Mouse (Mus musculus) CH12.LX (cell line): ENCODE measurements around the gene Car5b. TPM values are rescaled to one million over a fixed set of nuclear protein-coding genes. Genes with fewer than 3 reads are reported as not detected.

ENCODE experiments used
- DNase-seq: peaks from one replicate; pipeline ENCODE4 v3.0.0-alpha.2; 2013; ENCODE audit errors: extremely low read depth
- H3K27ac ChIP-seq: 2 replicates; pipeline ENCODE4 v1.5.1; 2012; ENCODE audit warnings: low read depth, mild to moderate bottlenecking, control low read depth, moderate library complexity; ENCODE audit not compliant: insufficient read depth
- H3K27me3 ChIP-seq: replicated peaks from 2 replicates; pipeline ENCODE3; 2012; ENCODE audit warnings: inconsistent platforms
- H3K36me3 ChIP-seq, 2 experiments: replicated peaks in 1 of 2; 2 replicates each; pipeline versions ENCODE3 to v1.6.1; 2012; ENCODE audit warnings: inconsistent platforms in 1 of 2, low read length in 1 of 2, mild to moderate bottlenecking in 1 of 2, mixed read lengths in 1 of 2, moderate library complexity in 1 of 2; ENCODE audit not compliant: control insufficient read depth in 1 of 2, insufficient read depth in 1 of 2
- H3K4me1 ChIP-seq, 2 experiments: 2 replicates each; pipeline ENCODE4 v1.6.1; 2012; ENCODE audit warnings: inconsistent platforms in 1 of 2, moderate library complexity in 1 of 2; ENCODE audit not compliant: insufficient read depth in 2 of 2, control insufficient read depth in 1 of 2
- H3K4me2 ChIP-seq: 2 replicates; pipeline ENCODE4 v1.6.1; 2012; ENCODE audit warnings: low read depth, mild to moderate bottlenecking, control low read depth; ENCODE audit not compliant: poor library complexity, insufficient read depth, severe bottlenecking
- H3K4me3 ChIP-seq, 3 experiments: fragments of 150-350 bp in 1 of 3; sonication (generic) in 1 of 3; replicated peaks in 1 of 3; 2 replicates each; pipeline versions ENCODE3 to v1.5.1; 2011 to 2012; ENCODE audit warnings: low read depth in 2 of 3, low read length in 2 of 3, mild to moderate bottlenecking in 2 of 3, moderate library complexity in 2 of 3, control low read depth in 1 of 3, improper control_type of control experiment in 1 of 3, inconsistent platforms in 1 of 3, mixed read lengths in 1 of 3; ENCODE audit not compliant: poor library complexity in 1 of 3
- H3K79me2 ChIP-seq: replicated peaks from 2 replicates; pipeline ENCODE4 v1.6.1; 2012; ENCODE audit warnings: mild to moderate bottlenecking, moderate library complexity; ENCODE audit not compliant: control insufficient read depth, poor library complexity, insufficient read depth, severe bottlenecking; ENCODE audit errors: extremely low read depth
- H3K9ac ChIP-seq: 2 replicates; pipeline ENCODE4 v1.6.1; 2012; ENCODE audit warnings: low read depth, mild to moderate bottlenecking, control low read depth, moderate library complexity; ENCODE audit not compliant: insufficient read depth
- H3K9me3 ChIP-seq: replicated peaks from 2 replicates; pipeline ENCODE3; 2012; ENCODE audit warnings: low read length, inconsistent platforms, mixed read lengths
- CHD1 ChIP-seq: IDR thresholded peaks from 2 replicates; pipeline ENCODE4 v1.6.1; 2012; ENCODE audit warnings: low read depth, low read length, improper control_type of control experiment, inconsistent platforms
- CTCF ChIP-seq, 2 experiments: IDR thresholded peaks in 1 of 2; conservative IDR thresholded peaks in 1 of 2; 2 replicates each; pipeline ENCODE4 v1.5.1; 2011 to 2012; ENCODE audit warnings: low read depth in 2 of 2, low read length in 2 of 2, improper control_type of control experiment in 1 of 2, inconsistent platforms in 1 of 2, mild to moderate bottlenecking in 1 of 2, moderate library complexity in 1 of 2
- E2F4 ChIP-seq: IDR thresholded peaks from 2 replicates; pipeline ENCODE4 v1.6.1; 2011; ENCODE audit warnings: low read depth, low read length, improper control_type of control experiment; ENCODE audit not compliant: insufficient replicate concordance
- ELF1 ChIP-seq: IDR thresholded peaks from 2 replicates; pipeline ENCODE4 v1.6.1; 2014; ENCODE audit warnings: low read depth, mild to moderate bottlenecking, inconsistent platforms, low read length, improper control_type of control experiment
- EP300 ChIP-seq: IDR thresholded peaks from 2 replicates; pipeline ENCODE4 v1.6.1; 2011; ENCODE audit warnings: low read length, improper control_type of control experiment
- JUN ChIP-seq: IDR thresholded peaks from 2 replicates; pipeline ENCODE4 v1.6.1; 2011; ENCODE audit warnings: low read depth, mild to moderate bottlenecking, low read length, improper control_type of control experiment, moderate library complexity; ENCODE audit not compliant: insufficient read depth
- KAT2A ChIP-seq: IDR thresholded peaks from 2 replicates; pipeline ENCODE4 v1.6.1; 2012; ENCODE audit warnings: low read length, improper control_type of control experiment, inconsistent platforms; ENCODE audit not compliant: insufficient replicate concordance
- MAFK ChIP-seq: IDR thresholded peaks from 2 replicates; pipeline ENCODE4 v1.6.1; 2011; ENCODE audit warnings: low read length, improper control_type of control experiment; ENCODE audit not compliant: insufficient replicate concordance
- MAX ChIP-seq: IDR thresholded peaks from 2 replicates; pipeline ENCODE4 v1.6.1; 2011; ENCODE audit warnings: low read length, improper control_type of control experiment
- MYC ChIP-seq: IDR thresholded peaks from 2 replicates; pipeline ENCODE4 v1.6.1; 2011; ENCODE audit warnings: low read depth, mild to moderate bottlenecking, improper control_type of control experiment, low read length
- NELFE ChIP-seq: IDR thresholded peaks from 2 replicates; pipeline ENCODE4 v1.6.1; 2011; ENCODE audit warnings: low read depth, low read length, improper control_type of control experiment
- POLR2A ChIP-seq: IDR thresholded peaks from 2 replicates; pipeline ENCODE4 v1.6.1; 2011; ENCODE audit warnings: low read depth, mild to moderate bottlenecking, improper control_type of control experiment, low read length
- POLR2AphosphoS2 ChIP-seq: IDR thresholded peaks from 2 replicates; pipeline ENCODE4 v1.6.1; 2011; ENCODE audit warnings: low read depth, low read length, improper control_type of control experiment
- RAD21 ChIP-seq: IDR thresholded peaks from 2 replicates; pipeline ENCODE4 v1.6.1; 2011; ENCODE audit warnings: low read depth, mild to moderate bottlenecking, low read length, improper control_type of control experiment, moderate library complexity
- RCOR1 ChIP-seq: conservative IDR thresholded peaks from 2 replicates; pipeline ENCODE4 v1.6.1; 2012; ENCODE audit warnings: low read depth, mild to moderate bottlenecking, inconsistent platforms, low read length, improper control_type of control experiment
- SIN3A ChIP-seq: IDR thresholded peaks from 2 replicates; pipeline ENCODE4 v1.6.1; 2012; ENCODE audit warnings: low read length, improper control_type of control experiment, inconsistent platforms
- SMC3 ChIP-seq: IDR thresholded peaks from 2 replicates; pipeline ENCODE4 v1.6.1; 2011; ENCODE audit warnings: low read depth, low read length, improper control_type of control experiment
- TBP ChIP-seq: conservative IDR thresholded peaks from 2 replicates; pipeline ENCODE4 v1.6.1; 2011; ENCODE audit warnings: low read depth, low read length, improper control_type of control experiment
- TCF12 ChIP-seq: IDR thresholded peaks from 2 replicates; pipeline ENCODE4 v1.6.1; 2014; ENCODE audit warnings: low read depth, mild to moderate bottlenecking, inconsistent platforms, low read length, improper control_type of control experiment
- UBTF ChIP-seq: IDR thresholded peaks from 2 replicates; pipeline ENCODE4 v1.6.1; 2012; ENCODE audit warnings: low read depth, mild to moderate bottlenecking, inconsistent platforms, low read length, improper control_type of control experiment, moderate library complexity
- USF1 ChIP-seq: IDR thresholded peaks from 2 replicates; pipeline ENCODE4 v1.6.1; 2014; ENCODE audit warnings: low read depth, mild to moderate bottlenecking, inconsistent platforms, low read length, improper control_type of control experiment
- ZNF384 ChIP-seq: IDR thresholded peaks from 2 replicates; pipeline ENCODE4 v1.6.1; 2012; ENCODE audit warnings: low read depth, low read length, improper control_type of control experiment, inconsistent platforms
- dilution Hi-C: fragments of 300-500 bp; cut with MboI; formaldehyde crosslinking; loops from 2 replicates; pipeline ENCODE4 v1.14.3; 2020; ENCODE audit warnings: low sequenced_read_pairs; ENCODE audit not compliant: extremely low pct_unique_long_range_greater_than_20kb, extremely low pct_ligation_motif_present
- in situ Hi-C: fragments of 300-500 bp; cut with MboI; formaldehyde crosslinking; loops from 3 replicates; pipeline ENCODE4 v1.14.3; 2019; ENCODE audit warnings: low sequenced_read_pairs, low pct_ligation_motif_present, low pct_unique_long_range_greater_than_20kb, mixed read lengths
- polyA plus RNA-seq: library from polyadenylated mRNA; unstranded; fragments of >175 nt; gene quantifications from 2 replicates; pipeline ENCODE4 v1.2.1, GENCODE M21; 2012; ENCODE audit warnings: low read depth; ENCODE audit not compliant: insufficient read length
- total RNA-seq, 2 experiments: library from RNA; depleted of rRNA; stranded (reverse); fragments of 300-350 nt in 1 of 2; fragments of >200 nt in 1 of 2; gene quantifications; 2 replicates each; pipeline ENCODE4 v1.2.3; 2012 to 2014

Car5b gene
- total and polyA plus RNA-seq, 3 experiments, result 0.13 TPM; not detected in 2

DNA sequence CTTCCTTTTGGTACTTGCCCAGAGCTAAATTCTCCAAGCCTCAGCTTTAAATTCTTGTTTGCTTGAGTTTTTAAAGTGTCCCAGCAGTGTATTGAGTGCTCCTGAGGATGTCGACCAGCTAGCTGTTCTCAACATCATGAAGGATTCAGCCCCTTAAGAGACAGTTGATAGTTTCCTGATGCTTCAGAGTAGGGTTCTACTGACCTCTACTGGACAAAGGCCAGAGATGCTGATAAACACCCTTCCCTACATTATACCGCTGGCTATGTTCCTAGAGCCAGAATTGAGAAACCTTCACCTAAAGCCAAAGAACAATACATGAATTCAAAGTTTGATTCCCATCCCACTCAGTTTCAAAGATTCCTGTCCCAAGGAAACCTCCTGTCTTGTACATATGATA lies 23.0 kb downstream of the Car5b start:
- Histone ChIP-seq H3K27me3 (no peaks in the 10 kb centered on the region), H3K4me3 (no peak overlapping the region), H3K9ac (no peak overlapping the region)
- in situ Hi-C loops, result no loop called here
- no peak for TF ChIP-seq TCF12
- no peak for TF ChIP-seq KAT2A
- TF ChIP-seq SMC3, result peak; percentile 65
- peak; percentile 49 to 74 for TF ChIP-seq CTCF (conservative IDR thresholded peaks at IDR 0.05 in 1 of 2, IDR thresholded peaks at IDR 0.05 in 1 of 2; ENCODE audit: low read depth in 2 of 2, low read length in 2 of 2)
- TF ChIP-seq MAX, result no peak
- no peak for TF ChIP-seq JUN
- no peak for TF ChIP-seq SIN3A
- no peak for TF ChIP-seq POLR2AphosphoS2
- TF ChIP-seq TBP, result no peak
- no peak for TF ChIP-seq E2F4
- TF ChIP-seq RAD21, result peak; percentile 81
- no peak for TF ChIP-seq NELFE
- no peak for TF ChIP-seq CHD1
- TF ChIP-seq, all 38 proteins: peak for 3
- peak; percentile 48 for DNase-seq
- Histone ChIP-seq H3K27ac (no peak overlapping the region), H3K9me3 (no peaks in the 10 kb centered on the region), H3K79me2 (no peaks in the 10 kb centered on the region), H3K36me3 (no peaks in the 10 kb centered on the region), H3K4me1 (no peaks in the 10 kb centered on the region), H3K4me2 (no peak overlapping the region)
- dilution Hi-C loops, result no loop called here

DNA sequence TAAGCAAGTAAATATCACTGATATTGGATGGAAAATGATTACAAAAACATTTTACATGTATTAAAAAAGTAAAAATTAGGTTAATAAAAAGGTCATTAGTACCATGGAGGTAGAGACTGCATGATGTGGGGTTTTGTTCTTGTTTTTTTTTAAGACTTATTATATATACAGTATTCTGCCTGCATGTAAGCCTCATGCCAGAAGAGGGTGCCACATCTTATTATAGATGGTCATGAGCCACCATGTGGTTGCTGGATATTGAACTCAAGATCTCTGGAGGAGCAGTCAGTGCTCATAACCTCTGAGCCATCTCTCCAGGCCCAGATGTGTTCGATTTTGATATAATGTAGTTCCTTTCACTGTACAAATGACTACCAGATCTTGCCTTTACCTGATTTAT lies 27.9 kb downstream of the Car5b start:
- in situ Hi-C loops (no loop called here), dilution Hi-C loops (no loop called here)
- peak; percentile 19 for DNase-seq
- H3K36me3 ChIP-seq, result no peaks in the 10 kb centered on the region
- H3K27ac ChIP-seq, result no peak overlapping the region
- no peak overlapping the region for H3K4me2 ChIP-seq
- no peak overlapping the region for H3K4me3 ChIP-seq
- H3K9me3 ChIP-seq, result no peaks in the 10 kb centered on the region
- no peaks in the 10 kb centered on the region for H3K27me3 ChIP-seq
- no peaks in the 10 kb centered on the region for H3K4me1 ChIP-seq
- TF ChIP-seq SMC3 (peak; percentile 58), POLR2A (no peak), E2F4 (no peak), ZNF384 (peak; percentile 28; the same call in 1 of the 2 replicates), RCOR1 (no peak), MAFK (no peak), JUN (no peak), ELF1 (no peak), UBTF (no peak), EP300 (no peak), RAD21 (peak; percentile 13), CTCF (conservative IDR thresholded peaks at IDR 0.05 in 1 of 2, IDR thresholded peaks at IDR 0.05 in 1 of 2; ENCODE audit: low read depth in 2 of 2, low read length in 2 of 2) (peak in 1 of 2 experiments; percentile 71; a peak in 2 of 4 replicates), MYC (peak; percentile 41; the same call in 1 of the 2 replicates), MAX (no peak), USF1 (no peak)
- H3K79me2 ChIP-seq, result no peaks in the 10 kb centered on the region
- H3K9ac ChIP-seq, result no peak overlapping the region
